Comparison of ENCODE assay signal across 16 mouse cellular contexts in the genomic region with DNA sequence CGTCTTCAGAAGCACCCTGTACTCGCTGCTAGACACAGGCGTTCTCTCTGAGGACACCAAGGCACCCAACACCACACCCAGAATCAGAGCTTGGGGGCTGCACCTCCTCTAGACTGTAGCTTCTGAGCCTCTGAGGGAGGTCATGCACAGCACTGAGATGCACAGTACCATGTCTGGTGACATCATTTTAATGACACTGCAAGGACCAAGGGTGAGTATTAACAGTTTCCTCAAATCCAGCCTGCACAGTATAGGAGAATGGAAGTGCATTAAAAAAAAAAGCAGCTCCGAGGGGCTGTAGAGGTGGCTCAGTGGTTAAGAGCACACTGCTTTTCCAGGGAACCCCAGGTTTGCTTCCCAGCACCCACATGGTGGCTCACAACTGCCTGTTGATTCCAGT. TPM values are rescaled to one million over a fixed set of nuclear protein-coding genes. Genes with fewer than 3 reads are reported as not detected.
DNase-seq lines count a peak whose midpoint lies in the region; ATAC-seq lines count a peak whose summit lies in the region.
"Had no signal": no experiment of that assay in that cellular context is flagged by ENCODE, and none has a peak within 500 bp of the region (broad histone marks: within the 10 kb centered on the region; RNA-seq: fewer than 3 reads in every experiment).

No protein-coding gene starts in this region.

- 80% methylated on average over 4 of the region's 4 CpGs for WGBS in embryonic facial prominence, embryonic 11.5 days
- 87% methylated on average over 4 of the region's 4 CpGs for WGBS in embryonic facial prominence, embryonic 10.5 days
- WGBS in hindbrain, embryonic 15.5 days = 74% methylated on average over 4 of the region's 4 CpGs
- WGBS in hindbrain, embryonic 12.5 days = 84% methylated on average over 4 of the region's 4 CpGs
- 94% methylated on average over 4 of the region's 4 CpGs for WGBS in lung, embryonic 16.5 days
- WGBS in neural tube, embryonic 12.5 days = 76% methylated on average over 4 of the region's 4 CpGs

- no peaks in the 10 kb centered on the region for H3K9me3 ChIP-seq in embryonic facial prominence, embryonic 11.5 days (replicated peaks; ENCODE audit: control insufficient read depth, low read length)
- H3K9me3 ChIP-seq in embryonic facial prominence, embryonic 10.5 days = no peaks in the 10 kb centered on the region
- H3K9me3 ChIP-seq in hindbrain, embryonic 15.5 days = no peaks in the 10 kb centered on the region
- no peaks in the 10 kb centered on the region for H3K9me3 ChIP-seq in hindbrain, embryonic 12.5 days (replicated peaks)
- H3K9me3 ChIP-seq in lung, embryonic 16.5 days (ENCODE audit: control insufficient read depth, low read length) = no peaks in the 10 kb centered on the region
- no peaks in the 10 kb centered on the region for H3K9me3 ChIP-seq in neural tube, embryonic 12.5 days
- H3K9me3 ChIP-seq: embryonic facial prominence, embryonic 13.5 days; G1E; heart, embryonic 13.5 days had no signal

- H3K4me1 ChIP-seq in embryonic facial prominence, embryonic 11.5 days (ENCODE audit: control insufficient read depth, insufficient read depth, low read length) = no peaks in the 10 kb centered on the region; the same call in 1 of the 2 replicates
- peaks cover 50% of the 10 kb centered on the region for H3K4me1 ChIP-seq in embryonic facial prominence, embryonic 10.5 days
- H3K4me1 ChIP-seq in hindbrain, embryonic 15.5 days (replicated peaks) = peaks cover 25% of the 10 kb centered on the region
- H3K4me1 ChIP-seq in hindbrain, embryonic 12.5 days = peaks cover 43% of the 10 kb centered on the region
- no peaks in the 10 kb centered on the region for H3K4me1 ChIP-seq in lung, embryonic 16.5 days (replicated peaks; ENCODE audit: control insufficient read depth, insufficient read depth, low read length)
- peaks cover 47% of the 10 kb centered on the region for H3K4me1 ChIP-seq in neural tube, embryonic 12.5 days

- 0 out of 2 replicates have a peak, but pooled peaks have one; percentile 25 for ATAC-seq in embryonic facial prominence, embryonic 11.5 days (replicated peaks; ENCODE audit: insufficient number of reproducible peaks, low FRiP score, low TSS enrichment, low read depth)
- peak; percentile 24; the same call in 1 of the 2 replicates for ATAC-seq in hindbrain, embryonic 15.5 days (ENCODE audit: low FRiP score, low read depth)
- no peak for ATAC-seq in hindbrain, embryonic 12.5 days (ENCODE audit: low FRiP score)
- peak; percentile 18; the same call in 1 of the 2 replicates for ATAC-seq in lung, embryonic 16.5 days (ENCODE audit: low read depth)
- ATAC-seq in neural tube, embryonic 12.5 days (ENCODE audit: low FRiP score, low read depth) = 0 out of 2 replicates have a peak, but pooled peaks have one; percentile 11

- H3K27ac ChIP-seq in embryonic facial prominence, embryonic 11.5 days (replicated peaks; ENCODE audit: low read depth, low read length) = no peak overlapping the region
- H3K27ac ChIP-seq in embryonic facial prominence, embryonic 10.5 days (replicated peaks) = no peak overlapping the region
- H3K27ac ChIP-seq in hindbrain, embryonic 15.5 days (replicated peaks) = no peak overlapping the region
- no peak overlapping the region for H3K27ac ChIP-seq in hindbrain, embryonic 12.5 days
- no peak overlapping the region for H3K27ac ChIP-seq in lung, embryonic 16.5 days (ENCODE audit: low read length)
- no peak overlapping the region for H3K27ac ChIP-seq in neural tube, embryonic 12.5 days
- H3K27ac ChIP-seq: embryonic facial prominence, embryonic 13.5 days; heart, embryonic 13.5 days had no signal

- H3K4me2 ChIP-seq in embryonic facial prominence, embryonic 11.5 days (ENCODE audit: low read depth, low read length) = no peak overlapping the region
- H3K4me2 ChIP-seq in hindbrain, embryonic 15.5 days = no peak overlapping the region
- no peak overlapping the region for H3K4me2 ChIP-seq in hindbrain, embryonic 12.5 days (replicated peaks)
- no peak overlapping the region for H3K4me2 ChIP-seq in lung, embryonic 16.5 days (ENCODE audit: low read depth, low read length)
- H3K4me2 ChIP-seq in neural tube, embryonic 12.5 days (replicated peaks) = no peak overlapping the region
- H3K4me2 ChIP-seq: embryonic facial prominence, embryonic 13.5 days; heart, embryonic 13.5 days; hindbrain, embryonic 14.5 days had no signal

- no peak overlapping the region for H3K4me3 ChIP-seq in embryonic facial prominence, embryonic 11.5 days (ENCODE audit: low read depth, low read length)
- H3K4me3 ChIP-seq in embryonic facial prominence, embryonic 10.5 days = no peak overlapping the region
- H3K4me3 ChIP-seq in hindbrain, embryonic 15.5 days = no peak overlapping the region
- H3K4me3 ChIP-seq in hindbrain, embryonic 12.5 days = no peak overlapping the region
- no peak overlapping the region for H3K4me3 ChIP-seq in lung, embryonic 16.5 days (ENCODE audit: low read length)
- H3K4me3 ChIP-seq in neural tube, embryonic 12.5 days = no peak overlapping the region
- H3K4me3 ChIP-seq: embryonic facial prominence, embryonic 13.5 days; heart, embryonic 13.5 days had no signal

- H3K36me3 ChIP-seq in embryonic facial prominence, embryonic 11.5 days (replicated peaks; ENCODE audit: control insufficient read depth, insufficient read depth, low read depth, low read length) = no peaks in the 10 kb centered on the region; the same call in 1 of the 2 replicates
- H3K36me3 ChIP-seq in embryonic facial prominence, embryonic 10.5 days (replicated peaks) = peaks cover 60% of the 10 kb centered on the region
- peaks cover 13% of the 10 kb centered on the region for H3K36me3 ChIP-seq in hindbrain, embryonic 15.5 days
- peaks cover 35% of the 10 kb centered on the region for H3K36me3 ChIP-seq in hindbrain, embryonic 12.5 days
- peaks cover 2% of the 10 kb centered on the region; the same call in 1 of the 2 replicates for H3K36me3 ChIP-seq in lung, embryonic 16.5 days (ENCODE audit: control insufficient read depth, insufficient read depth, low read length)
- peaks cover 30% of the 10 kb centered on the region for H3K36me3 ChIP-seq in neural tube, embryonic 12.5 days
- H3K36me3 ChIP-seq: G1E had no signal

- no peak overlapping the region for H3K9ac ChIP-seq in embryonic facial prominence, embryonic 11.5 days (replicated peaks; ENCODE audit: low read length)
- no peak overlapping the region for H3K9ac ChIP-seq in hindbrain, embryonic 15.5 days
- no peak overlapping the region for H3K9ac ChIP-seq in hindbrain, embryonic 12.5 days
- H3K9ac ChIP-seq in lung, embryonic 16.5 days (ENCODE audit: low read length) = no peak overlapping the region
- H3K9ac ChIP-seq in neural tube, embryonic 12.5 days = no peak overlapping the region
- H3K9ac ChIP-seq: embryonic facial prominence, embryonic 13.5 days; forebrain, postnatal 0 days; heart, embryonic 13.5 days had no signal

- no peaks in the 10 kb centered on the region for H3K27me3 ChIP-seq in embryonic facial prominence, embryonic 11.5 days (ENCODE audit: control insufficient read depth, insufficient read depth, low read length)
- no peaks in the 10 kb centered on the region for H3K27me3 ChIP-seq in embryonic facial prominence, embryonic 10.5 days (replicated peaks; ENCODE audit: low read depth, poor library complexity, severe bottlenecking)
- H3K27me3 ChIP-seq in hindbrain, embryonic 15.5 days = no peaks in the 10 kb centered on the region
- no peaks in the 10 kb centered on the region for H3K27me3 ChIP-seq in hindbrain, embryonic 12.5 days
- no peaks in the 10 kb centered on the region for H3K27me3 ChIP-seq in lung, embryonic 16.5 days (ENCODE audit: control insufficient read depth, insufficient read depth, low read depth, low read length)
- no peaks in the 10 kb centered on the region for H3K27me3 ChIP-seq in neural tube, embryonic 12.5 days (replicated peaks)
- H3K27me3 ChIP-seq: embryonic facial prominence, embryonic 13.5 days; heart, embryonic 13.5 days had no signal

- no peak for DNase-seq in embryonic facial prominence, embryonic 11.5 days (ENCODE audit: low spot score)
- no peak for DNase-seq in embryonic facial prominence, embryonic 10.5 days (ENCODE audit: low spot score)
- DNase-seq in lung, postnatal 10 days = no peak
- no peak for DNase-seq in neural tube, embryonic 10.5 days (ENCODE audit: extremely low spot score, low spot score)

RNA-seq across cellular contexts. Expression of a gene that starts 35.2 kb away (rescaled TPM):
- not detected in 2 replicates for polyA plus RNA-seq in embryonic facial prominence, embryonic 11.5 days (2014; fragmentation: Nextera tagmentation; extraction: Ambion mirVana)
- polyA plus RNA-seq in embryonic facial prominence, embryonic 10.5 days (2016; fragmentation: Nextera tagmentation; extraction: Ambion mirVana) = 0.05 TPM in 2 replicates
- 0.49 and 0.54 TPM in 2 replicates for polyA plus RNA-seq in hindbrain, embryonic 15.5 days (2015; fragmentation: Nextera tagmentation; extraction: Ambion mirVana)
- polyA plus RNA-seq in hindbrain, embryonic 12.5 days (2016; fragmentation: Nextera tagmentation; extraction: Ambion mirVana) = 0.10 TPM in 1 of 2 replicates, not detected in the other
- polyA plus RNA-seq in lung, embryonic 16.5 days (2015; fragmentation: Nextera tagmentation; extraction: Ambion mirVana) = 10.5 and 15.8 TPM in 2 replicates
- 0.15 TPM in 1 of 2 replicates, not detected in the other for polyA plus RNA-seq in neural tube, embryonic 12.5 days (2016; fragmentation: Nextera tagmentation; extraction: Ambion mirVana)
- polyA plus RNA-seq: CD4-positive, CD25-positive, alpha-beta regulatory T cell, adult 4 months; G1E had no signal

RNA-seq across cellular contexts. Expression of a gene that starts 50.5 kb away (rescaled TPM):
- polyA plus RNA-seq in embryonic facial prominence, embryonic 11.5 days (2014; fragmentation: Nextera tagmentation; extraction: Ambion mirVana) = not detected in 2 replicates
- 0.25 and 0.52 TPM in 2 replicates for polyA plus RNA-seq in embryonic facial prominence, embryonic 10.5 days (2016; fragmentation: Nextera tagmentation; extraction: Ambion mirVana)
- polyA plus RNA-seq in hindbrain, embryonic 15.5 days (2015; fragmentation: Nextera tagmentation; extraction: Ambion mirVana) = not detected in 2 replicates
- polyA plus RNA-seq in hindbrain, embryonic 12.5 days (2016; fragmentation: Nextera tagmentation; extraction: Ambion mirVana) = not detected in 2 replicates
- polyA plus RNA-seq in lung, embryonic 16.5 days (2015; fragmentation: Nextera tagmentation; extraction: Ambion mirVana) = 133 and 163 TPM in 2 replicates
- not detected in 2 replicates for polyA plus RNA-seq in neural tube, embryonic 12.5 days (2016; fragmentation: Nextera tagmentation; extraction: Ambion mirVana)
- polyA plus RNA-seq: CD4-positive, CD25-positive, alpha-beta regulatory T cell, adult 4 months; cerebellum, adult 2 months; forebrain, postnatal 0 days; G1E; heart, embryonic 13.5 days; heart, postnatal 0 days; hindbrain, embryonic 14.5 days had no signal

Comparison
In these comparisons a context has a peak if more than half of its experiments do, and no peak if none do; other contexts are left out.
1. RNA of a gene that starts 50.5 kb away (polyA plus RNA-seq): 133 to 163 TPM in lung, embryonic 16.5 days; 0.25 to 0.52 TPM in embryonic facial prominence, embryonic 10.5 days, not detected in embryonic facial prominence, embryonic 11.5 days, not detected in hindbrain, embryonic 15.5 days, not detected in hindbrain, embryonic 12.5 days and not detected in neural tube, embryonic 12.5 days; every median in the first group is over 10 times any median in the second.